Mouse (Mus musculus) macrophage (primary cell): ENCODE measurements around the gene Col17a1. TPM values are rescaled to one million over a fixed set of nuclear protein-coding genes. Genes with fewer than 3 reads are reported as not detected.

ENCODE experiments used
- polyA plus RNA-seq: library from polyadenylated mRNA; stranded (reverse); fragments of 250-400 nt; gene quantifications from 3 replicates; pipeline ENCODE4 v1.2.4, GENCODE M21; 2018; ENCODE audit warnings: inconsistent platforms

Gene Col17a1
- polyA plus RNA-seq, 1 experiment from 2014 or later = not detected

Other genes starting within 250 kb of the Col17a1 start
- 7.9 to 13.4 TPM (median 8.0 TPM) in 3 replicates for gene Sh3pxd2a, start 227.7 kb downstream of the Col17a1 start, polyA plus RNA-seq
- gene Stn1, start 154.6 kb downstream of the Col17a1 start, polyA plus RNA-seq = 11.7 to 18.7 TPM (median 18.2 TPM) in 3 replicates
- gene Slk, start 112.4 kb downstream of the Col17a1 start, polyA plus RNA-seq = 32.8 to 42.9 TPM (median 42.0 TPM) in 3 replicates
- 64.4 to 160 TPM (median 82.0 TPM) in 3 replicates for gene Sfr1, start 39.6 kb upstream of the Col17a1 start, polyA plus RNA-seq
- gene Gsto1, start 162.9 kb upstream of the Col17a1 start, polyA plus RNA-seq = 82.1 to 109 TPM (median 92.4 TPM) in 3 replicates
- gene Gsto2, start 173.4 kb upstream of the Col17a1 start, polyA plus RNA-seq = 0.10 to 1.4 TPM (median 1.3 TPM) in 3 replicates
- gene Cfap43, start 227.2 kb upstream of the Col17a1 start, polyA plus RNA-seq = 0.11 to 0.18 TPM in 2 of 3 replicates, not detected in the other
- 3.1 to 6.0 TPM (median 5.1 TPM) in 3 replicates for gene Itprip, start 227.2 kb upstream of the Col17a1 start, polyA plus RNA-seq
- gene Cfap58, start 245.6 kb upstream of the Col17a1 start, polyA plus RNA-seq = not detected in 3 replicates